Mouse (Mus musculus): ENCODE results near the gene Sebox. TPM values are rescaled to one million over a fixed set of nuclear protein-coding genes. Genes with fewer than 3 reads are reported as not detected.

Gene Sebox
- polyA plus RNA-seq, 1 experiment from 2014 or later, result not detected

DNA sequence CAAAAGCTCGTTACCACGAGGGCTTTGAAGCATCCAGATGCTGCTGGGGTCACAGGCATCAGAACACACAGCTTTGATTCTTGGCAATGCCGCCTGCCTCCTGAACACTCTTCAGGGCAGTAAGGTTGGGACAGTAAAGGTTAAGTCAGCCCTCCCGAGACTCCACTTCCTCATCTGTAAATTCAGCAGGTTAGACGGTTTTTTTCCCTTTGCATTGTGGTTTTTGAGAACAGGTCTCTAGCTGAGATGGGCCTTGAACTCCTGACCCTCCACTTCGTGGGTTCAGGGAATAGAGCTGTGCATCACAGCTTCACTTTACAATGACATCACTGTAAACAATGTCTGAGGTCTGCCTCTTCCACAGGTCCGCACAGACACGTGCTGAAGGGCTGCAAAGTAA lies 41.9 kb downstream of the Sebox start:
- H3K27ac ChIP-seq (replicated peaks; ENCODE audit: low read depth, low read length), result no peak overlapping the region
- no peak overlapping the region for H3K4me3 ChIP-seq (ENCODE audit: low read depth, low read length)
- no peaks in the 10 kb centered on the region for H3K27me3 ChIP-seq (ENCODE audit: control insufficient read depth, insufficient read depth, low read length)
- H3K9me3 ChIP-seq (replicated peaks; ENCODE audit: control insufficient read depth, low read length), result no peaks in the 10 kb centered on the region
- no peaks in the 10 kb centered on the region for H3K36me3 ChIP-seq (replicated peaks; ENCODE audit: control insufficient read depth, insufficient read depth, low read depth, low read length)
- ATAC-seq (replicated peaks; ENCODE audit: insufficient number of reproducible peaks, low FRiP score, low TSS enrichment, low read depth), result no peak
- DNase-seq (ENCODE audit: low spot score), result no peak
- WGBS, result 73% methylated on average over 8 of the region's 8 CpGs
- H3K4me2 ChIP-seq (ENCODE audit: low read depth, low read length), result no peak overlapping the region
- H3K9ac ChIP-seq (replicated peaks; ENCODE audit: low read length), result 0 out of 2 replicates have a peak overlapping the region, but pooled peaks have one; percentile 13
- peaks cover 2% of the 10 kb centered on the region for H3K4me1 ChIP-seq (ENCODE audit: control insufficient read depth, insufficient read depth, low read length)

GRCm38 (mm10) chr11:78547718-78548460 lies 44.6 kb downstream of the Sebox start:
- Histone ChIP-seq H3K4me1 (ENCODE audit: control insufficient read depth, insufficient read depth, low read length) (peaks cover 2% of the 10 kb centered on the region), H3K36me3 (replicated peaks; ENCODE audit: control insufficient read depth, insufficient read depth, low read depth, low read length) (no peaks in the 10 kb centered on the region), H3K9me3 (replicated peaks; ENCODE audit: control insufficient read depth, low read length) (no peaks in the 10 kb centered on the region), H3K4me3 (ENCODE audit: low read depth, low read length) (no peak overlapping the region), H3K27me3 (ENCODE audit: control insufficient read depth, insufficient read depth, low read length) (no peaks in the 10 kb centered on the region), H3K4me2 (ENCODE audit: low read depth, low read length) (no peak overlapping the region), H3K9ac (replicated peaks; ENCODE audit: low read length) (no peak overlapping the region), H3K27ac (replicated peaks; ENCODE audit: low read depth, low read length) (no peak overlapping the region)
- DNase-seq (ENCODE audit: low spot score) (no peak), ATAC-seq (replicated peaks; ENCODE audit: insufficient number of reproducible peaks, low FRiP score, low TSS enrichment, low read depth) (no peak)
- 84% methylated on average over 2 of the region's 2 CpGs for WGBS

DNA sequence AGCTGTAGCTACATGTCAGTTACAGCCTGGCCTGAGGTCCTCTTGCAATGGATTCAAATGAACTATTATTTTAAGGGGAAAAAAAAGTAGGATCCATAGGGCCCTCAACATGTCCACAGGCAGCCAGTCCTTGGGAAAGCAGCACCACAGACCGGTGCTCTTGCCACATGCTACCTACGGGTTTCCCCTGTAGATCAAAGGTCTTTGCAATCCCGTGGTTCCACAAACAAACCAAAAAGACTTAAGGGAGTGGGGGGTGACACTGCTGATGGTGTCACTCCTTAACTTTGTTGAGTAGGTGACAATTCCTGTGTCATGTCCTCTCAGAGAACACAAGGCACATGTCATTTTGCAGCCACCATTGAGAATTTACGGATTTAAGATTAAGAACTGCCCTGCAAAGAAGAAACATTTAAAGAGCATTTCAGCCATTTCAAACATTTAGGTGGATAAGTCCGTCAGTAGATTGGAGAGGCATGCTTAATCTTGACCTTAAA lies 46.3 kb downstream of the Sebox start:
- H3K27ac ChIP-seq (replicated peaks; ENCODE audit: low read depth, low read length), result no peak overlapping the region

GRCm38 (mm10) chr11:78550168-78551058 lies 47.2 kb downstream of the Sebox start, which contains the start of gene Tmem97:
Tmem97 (minus strand) TSS chr11:78550777.
- Histone ChIP-seq H3K9me3 (replicated peaks; ENCODE audit: control insufficient read depth, low read length) (no peaks in the 10 kb centered on the region), H3K9ac (replicated peaks; ENCODE audit: low read length) (peak within 1 kb of the TSS; percentile 71), H3K27me3 (ENCODE audit: control insufficient read depth, insufficient read depth, low read length) (no peaks in the 10 kb centered on the region), H3K4me3 (ENCODE audit: low read depth, low read length) (peak within 1 kb of the TSS; percentile 59), H3K4me1 (ENCODE audit: control insufficient read depth, insufficient read depth, low read length) (peaks cover 2% of the 10 kb centered on the region), H3K27ac (replicated peaks; ENCODE audit: low read depth, low read length) (peak within 1 kb of the TSS; percentile 73), H3K36me3 (replicated peaks; ENCODE audit: control insufficient read depth, insufficient read depth, low read depth, low read length) (no peaks in the 10 kb centered on the region), H3K4me2 (ENCODE audit: low read depth, low read length) (peak within 1 kb of the TSS; percentile 69)
- DNase-seq (ENCODE audit: low spot score) (peak; percentile 98), ATAC-seq (replicated peaks; ENCODE audit: insufficient number of reproducible peaks, low FRiP score, low TSS enrichment, low read depth) (peak; percentile 100)
- WGBS, result under 1% methylated on average over 60 of the region's 60 CpGs

More for the DNA sequence above, 46.3 kb downstream of the Sebox start:
- Histone ChIP-seq H3K27me3 (ENCODE audit: control insufficient read depth, insufficient read depth, low read length) (no peaks in the 10 kb centered on the region), H3K9ac (replicated peaks; ENCODE audit: low read length) (peak overlapping the region; percentile 71), H3K9me3 (replicated peaks; ENCODE audit: control insufficient read depth, low read length) (no peaks in the 10 kb centered on the region), H3K36me3 (replicated peaks; ENCODE audit: control insufficient read depth, insufficient read depth, low read depth, low read length) (no peaks in the 10 kb centered on the region), H3K4me1 (ENCODE audit: control insufficient read depth, insufficient read depth, low read length) (peaks cover 2% of the 10 kb centered on the region), H3K4me2 (ENCODE audit: low read depth, low read length) (peak overlapping the region; percentile 69), H3K4me3 (ENCODE audit: low read depth, low read length) (peak overlapping the region; percentile 59)
- 8% methylated on average over 5 of the region's 5 CpGs for WGBS
- ATAC-seq (replicated peaks; ENCODE audit: insufficient number of reproducible peaks, low FRiP score, low TSS enrichment, low read depth) (no peak), DNase-seq (ENCODE audit: low spot score) (no peak)

DNA sequence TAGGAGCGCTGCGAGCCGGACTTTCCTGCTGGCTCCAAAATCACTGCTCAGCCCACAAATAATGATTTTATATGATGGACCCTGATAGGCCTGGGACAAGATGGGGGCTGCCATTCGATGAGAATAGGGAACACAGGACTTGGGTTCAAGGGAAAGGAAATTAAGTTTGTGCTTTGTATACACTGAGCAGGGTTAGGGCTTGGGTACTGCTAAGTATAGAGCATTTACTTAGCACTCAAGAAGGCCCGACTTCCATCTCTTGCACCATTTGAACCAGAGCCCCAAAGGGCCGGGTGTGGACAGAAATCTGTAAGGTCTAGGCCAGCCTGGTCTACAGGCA lies 47.8 kb downstream of the Sebox start:
- ATAC-seq (replicated peaks; ENCODE audit: insufficient number of reproducible peaks, low FRiP score, low TSS enrichment, low read depth), result peak; percentile 22
- peak overlapping the region; percentile 71 for H3K9ac ChIP-seq (replicated peaks; ENCODE audit: low read length)
- DNase-seq (ENCODE audit: low spot score), result no peak

More for the DNA sequence above, 47.8 kb downstream of the Sebox start:
- Histone ChIP-seq H3K27me3 (ENCODE audit: control insufficient read depth, insufficient read depth, low read length) (no peaks in the 10 kb centered on the region), H3K9me3 (replicated peaks; ENCODE audit: control insufficient read depth, low read length) (no peaks in the 10 kb centered on the region), H3K4me2 (ENCODE audit: low read depth, low read length) (peak overlapping the region; percentile 69), H3K4me3 (ENCODE audit: low read depth, low read length) (peak overlapping the region; percentile 59), H3K27ac (replicated peaks; ENCODE audit: low read depth, low read length) (peak overlapping the region; percentile 52; the same call in 1 of the 2 replicates), H3K4me1 (ENCODE audit: control insufficient read depth, insufficient read depth, low read length) (peaks cover 2% of the 10 kb centered on the region), H3K36me3 (replicated peaks; ENCODE audit: control insufficient read depth, insufficient read depth, low read depth, low read length) (no peaks in the 10 kb centered on the region)
- WGBS, result 30% methylated on average over 6 of the region's 6 CpGs

Other genes starting within 250 kb of the Sebox start
- 59.7 and 66.9 TPM in 2 replicates for gene 2610507B11Rik, start 241.7 kb upstream of the Sebox start, polyA plus RNA-seq (2014; fragmentation: Nextera tagmentation; extraction: Ambion mirVana)
- gene BC030499, start 212.6 kb upstream of the Sebox start, polyA plus RNA-seq (2014; fragmentation: Nextera tagmentation; extraction: Ambion mirVana), result 0.11 TPM in 1 of 2 replicates, not detected in the other
- 54.8 and 62.0 TPM in 2 replicates for gene Spag5, start 201.9 kb upstream of the Sebox start, polyA plus RNA-seq (2014; fragmentation: Nextera tagmentation; extraction: Ambion mirVana)
- gene Aldoc, start 180.5 kb upstream of the Sebox start, polyA plus RNA-seq (2014; fragmentation: Nextera tagmentation; extraction: Ambion mirVana), result 2.7 and 4.6 TPM in 2 replicates
- gene Pigs, start 175.0 kb upstream of the Sebox start, polyA plus RNA-seq (2014; fragmentation: Nextera tagmentation; extraction: Ambion mirVana), result 55.4 and 64.0 TPM in 2 replicates
- 77.0 and 84.7 TPM in 2 replicates for gene Unc119, start 160.0 kb upstream of the Sebox start, polyA plus RNA-seq (2014; fragmentation: Nextera tagmentation; extraction: Ambion mirVana)
- 0.14 and 0.50 TPM in 2 replicates for gene Foxn1, start 116.9 kb upstream of the Sebox start, polyA plus RNA-seq (2014; fragmentation: Nextera tagmentation; extraction: Ambion mirVana)
- gene Slc13a2, start 81.2 kb upstream of the Sebox start, polyA plus RNA-seq (2014; fragmentation: Nextera tagmentation; extraction: Ambion mirVana), result not detected in 2 replicates
- 13.0 and 14.9 TPM in 2 replicates for gene Slc46a1, start 37.8 kb upstream of the Sebox start, polyA plus RNA-seq (2014; fragmentation: Nextera tagmentation; extraction: Ambion mirVana)
- 4.1 and 4.7 TPM in 2 replicates for gene Sarm1, start 5.7 kb upstream of the Sebox start, polyA plus RNA-seq (2014; fragmentation: Nextera tagmentation; extraction: Ambion mirVana)
- 24.8 and 30.4 TPM in 2 replicates for gene Vtn, start 4.4 kb upstream of the Sebox start, polyA plus RNA-seq (2014; fragmentation: Nextera tagmentation; extraction: Ambion mirVana)
- gene Tmem199, start 8.7 kb downstream of the Sebox start, polyA plus RNA-seq (2014; fragmentation: Nextera tagmentation; extraction: Ambion mirVana), result 66.4 and 70.1 TPM in 2 replicates
- 159 and 161 TPM in 2 replicates for gene Poldip2, start 8.7 kb downstream of the Sebox start, polyA plus RNA-seq (2014; fragmentation: Nextera tagmentation; extraction: Ambion mirVana)
- gene Tnfaip1, start 32.9 kb downstream of the Sebox start, polyA plus RNA-seq (2014; fragmentation: Nextera tagmentation; extraction: Ambion mirVana), result 91.6 and 91.9 TPM in 2 replicates
- gene Ift20, start 32.9 kb downstream of the Sebox start, polyA plus RNA-seq (2014; fragmentation: Nextera tagmentation; extraction: Ambion mirVana), result 125 and 138 TPM in 2 replicates
- 73.7 and 76.3 TPM in 2 replicates for gene Tmem97, start 47.3 kb downstream of the Sebox start, polyA plus RNA-seq (2014; fragmentation: Nextera tagmentation; extraction: Ambion mirVana)
- 21.1 and 22.8 TPM in 2 replicates for gene Nlk, start 193.9 kb downstream of the Sebox start, polyA plus RNA-seq (2014; fragmentation: Nextera tagmentation; extraction: Ambion mirVana)
- 44.4 TPM in 2 replicates for gene Ccnq, start 248.3 kb downstream of the Sebox start, polyA plus RNA-seq (2014; fragmentation: Nextera tagmentation; extraction: Ambion mirVana)

Data from embryonic facial prominence, embryonic 11.5 days (tissue).